Mouse (Mus musculus) liver, adult 2 months (tissue): ENCODE measurements around the gene Tldc2. TPM values are rescaled to one million over a fixed set of nuclear protein-coding genes. Genes with fewer than 3 reads are reported as not detected.

Source experiments
- DNase-seq: peaks from one replicate; pipeline ENCODE4 v3.0.0-alpha.2; 2011; ENCODE audit warnings: low read depth, low spot score; ENCODE audit errors: extremely low read depth
- H3K27ac ChIP-seq: fragments of 200-500 bp; replicated peaks from 2 replicates; pipeline ENCODE4 v1.5.1; 2012; ENCODE audit warnings: low read depth, mild to moderate bottlenecking, control low read depth, inconsistent platforms, low read length; ENCODE audit not compliant: insufficient read depth
- H3K27me3 ChIP-seq: fragments of 200-500 bp; 2 replicates; pipeline ENCODE4 v1.6.1; 2012; ENCODE audit warnings: mild to moderate bottlenecking, moderate library complexity, low read length, inconsistent platforms; ENCODE audit not compliant: control insufficient read depth, insufficient read depth
- H3K36me3 ChIP-seq: fragments of 200-500 bp; 2 replicates; pipeline ENCODE4 v1.6.1; 2012; ENCODE audit warnings: low read length, inconsistent platforms; ENCODE audit not compliant: control insufficient read depth, insufficient read depth
- H3K4me1 ChIP-seq: fragments of 200-500 bp; 2 replicates; pipeline ENCODE4 v1.6.1; 2011; ENCODE audit warnings: low read length; ENCODE audit not compliant: control insufficient read depth, insufficient read depth
- H3K4me3 ChIP-seq: fragments of 200-500 bp; 2 replicates; pipeline ENCODE4 v1.5.1; 2011; ENCODE audit warnings: low read depth, mild to moderate bottlenecking, control low read depth, low read length, moderate library complexity; ENCODE audit not compliant: insufficient read depth
- H3K79me2 ChIP-seq: fragments of 200-500 bp; 2 replicates; pipeline ENCODE4 v1.6.1; 2012; ENCODE audit warnings: inconsistent platforms, mild to moderate bottlenecking, low read length, moderate library complexity; ENCODE audit not compliant: control insufficient read depth, insufficient read depth
- H3K9ac ChIP-seq: fragments of 200-500 bp; 2 replicates; pipeline ENCODE4 v1.6.1; 2012; ENCODE audit warnings: low read depth, mild to moderate bottlenecking, control low read depth, inconsistent platforms, low read length
- CTCF ChIP-seq: fragments of 200-500 bp; IDR thresholded peaks from 2 replicates; pipeline ENCODE4 v1.5.1; 2011; ENCODE audit warnings: low read depth, low read length, control low read depth
- POLR2A ChIP-seq: fragments of 200-500 bp; IDR thresholded peaks from 2 replicates; pipeline ENCODE4 v1.6.1; 2011; ENCODE audit warnings: low read length, control low read depth; ENCODE audit not compliant: insufficient read depth; ENCODE audit errors: extremely low read depth
- WGBS: fragments of 180-500 bp; shearing (Covaris S2); methylation state at CpG from one replicate; pipeline ENCODE4 v1.1.7; 2018; 5-methylcytosine and 5-hydroxymethylcytosine counted together
- polyA plus RNA-seq: library from polyadenylated mRNA; depleted of rRNA; stranded (reverse); fragments of >200 nt; gene quantifications from 2 replicates; pipeline ENCODE4 v1.2.3, GENCODE M21; 2012
- total RNA-seq: library from RNA; depleted of rRNA; stranded (reverse); fragments of >200 nt; gene quantifications from 2 replicates; pipeline ENCODE4 v1.2.3, GENCODE M21; 2014

Gene Tldc2
- total and polyA plus RNA-seq, 2 experiments, result not detected

DNA sequence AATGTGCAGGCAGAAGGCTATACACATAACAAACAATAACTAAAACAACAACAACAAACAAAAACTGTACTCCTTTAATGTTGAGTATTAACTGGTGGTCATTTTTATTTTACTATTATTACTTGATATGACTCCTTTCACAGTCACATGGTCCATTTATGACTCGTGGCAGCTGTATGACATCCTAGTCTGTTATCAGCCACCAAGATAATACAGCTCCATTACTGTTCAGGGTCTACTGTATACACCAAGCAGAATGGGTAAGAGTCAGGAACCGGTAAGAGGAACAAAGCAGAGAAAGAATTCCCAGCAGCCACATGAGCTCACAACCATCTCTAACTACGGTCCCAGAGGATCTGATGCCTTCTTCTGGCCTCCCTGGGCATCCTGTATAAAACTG is 38.4 kb downstream of the Tldc2 start:
- WGBS, result 84% methylated on average over 3 of the region's 3 CpGs
- no peaks in the 10 kb centered on the region for H3K79me2 ChIP-seq
- no peak for TF ChIP-seq CTCF
- no peak for TF ChIP-seq POLR2A
- H3K4me3 ChIP-seq, result no peak overlapping the region
- H3K36me3 ChIP-seq, result peaks cover 24% of the 10 kb centered on the region
- no peaks in the 10 kb centered on the region for H3K27me3 ChIP-seq
- no peak overlapping the region for H3K27ac ChIP-seq
- no peaks in the 10 kb centered on the region for H3K4me1 ChIP-seq
- DNase-seq, result no peak
- no peak overlapping the region for H3K9ac ChIP-seq

DNA sequence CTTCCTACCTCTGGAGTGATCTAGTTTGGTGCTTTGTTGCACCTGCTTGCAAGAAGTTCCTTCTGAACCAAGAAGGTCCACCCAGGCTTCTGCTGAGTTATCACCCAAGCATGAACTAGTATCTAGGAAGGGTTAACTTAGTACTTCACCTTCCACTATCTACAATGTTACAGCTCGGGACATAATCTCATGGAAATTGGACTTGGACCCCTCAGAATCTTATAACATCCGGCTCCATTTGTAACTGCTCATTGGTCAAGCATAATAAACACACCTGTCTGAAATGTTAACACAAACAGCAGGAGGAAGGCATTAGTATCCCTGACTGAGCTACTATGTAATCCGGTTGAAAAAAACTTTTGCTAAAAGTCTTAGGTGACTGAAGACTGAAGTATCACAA is 40.5 kb downstream of the Tldc2 start:
- 79% methylated on average over 3 of the region's 3 CpGs for WGBS
- H3K27ac ChIP-seq, result no peak overlapping the region

DNA sequence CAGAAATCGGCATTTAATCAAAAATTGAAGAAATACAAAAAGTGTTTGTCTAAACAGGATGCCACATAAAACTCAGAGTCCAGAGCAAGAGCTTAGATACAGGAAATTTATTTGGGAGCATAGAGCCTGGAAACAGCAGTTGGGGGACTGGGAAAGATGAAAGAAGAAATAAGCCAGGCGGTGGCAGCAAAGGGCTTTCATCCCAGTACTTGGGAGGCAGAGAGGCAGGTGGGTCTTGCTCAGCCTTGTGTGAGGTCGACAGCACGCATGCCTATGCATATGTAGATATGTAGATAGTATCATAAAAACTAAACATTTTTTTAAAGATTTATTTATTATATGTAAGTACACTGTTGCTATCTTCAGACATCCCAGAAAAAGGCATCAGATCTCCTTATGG is 41.2 kb downstream of the Tldc2 start:
- TF ChIP-seq POLR2A, result no peak
- peak; percentile 38; the same call in 1 of the 2 replicates for TF ChIP-seq CTCF
- WGBS, result 75% methylated on average over 4 of the region's 4 CpGs
- DNase-seq, result no peak

More for the DNA sequence above, 40.5 kb downstream of the Tldc2 start:
- peaks cover 3% of the 10 kb centered on the region; the same call in 1 of the 2 replicates for H3K4me1 ChIP-seq
- TF ChIP-seq POLR2A, result no peak
- TF ChIP-seq CTCF, result no peak
- H3K9ac ChIP-seq, result no peak overlapping the region
- 0 out of 2 replicates have a peak, but pooled peaks cover 3% of the 10 kb centered on the region for H3K79me2 ChIP-seq
- no peak overlapping the region for H3K4me3 ChIP-seq
- no peak for DNase-seq
- H3K27me3 ChIP-seq, result no peaks in the 10 kb centered on the region
- H3K36me3 ChIP-seq, result peaks cover 18% of the 10 kb centered on the region

DNA sequence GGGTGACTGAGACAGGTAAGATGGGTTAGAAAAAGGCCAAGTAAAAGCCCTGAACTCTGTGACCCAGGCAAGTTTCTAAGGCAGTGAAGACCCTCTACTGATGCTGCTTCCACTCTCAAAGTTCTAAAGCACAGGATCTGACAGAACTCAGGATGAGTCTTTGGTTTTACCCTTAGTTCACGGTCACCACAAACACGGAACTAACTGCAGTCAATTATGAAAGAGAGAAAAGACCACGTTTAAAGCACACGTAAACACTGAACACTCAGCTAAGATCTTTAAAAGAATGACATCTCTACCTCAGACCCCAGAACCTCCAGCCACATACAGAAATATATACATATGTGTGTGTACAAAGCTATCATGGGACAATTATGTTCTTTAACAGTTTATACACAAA is 42.2 kb downstream of the Tldc2 start:
- Histone ChIP-seq H3K36me3 (peaks cover 9% of the 10 kb centered on the region), H3K79me2 (peaks cover 6% of the 10 kb centered on the region; the same call in 1 of the 2 replicates), H3K4me3 (no peak overlapping the region), H3K27me3 (no peaks in the 10 kb centered on the region), H3K4me1 (peaks cover 3% of the 10 kb centered on the region; the same call in 1 of the 2 replicates), H3K27ac (no peak overlapping the region), H3K9ac (no peak overlapping the region)
- no peak for TF ChIP-seq CTCF
- no peak for TF ChIP-seq POLR2A
- 83% methylated on average over 4 of the region's 4 CpGs for WGBS
- DNase-seq, result no peak

More for the DNA sequence above, 41.2 kb downstream of the Tldc2 start:
- peaks cover 14% of the 10 kb centered on the region for H3K36me3 ChIP-seq
- H3K27ac ChIP-seq, result no peak overlapping the region
- no peaks in the 10 kb centered on the region for H3K27me3 ChIP-seq
- no peak overlapping the region for H3K9ac ChIP-seq
- peaks cover 4% of the 10 kb centered on the region; the same call in 1 of the 2 replicates for H3K79me2 ChIP-seq
- no peak overlapping the region for H3K4me3 ChIP-seq
- peaks cover 3% of the 10 kb centered on the region; the same call in 1 of the 2 replicates for H3K4me1 ChIP-seq

DNA sequence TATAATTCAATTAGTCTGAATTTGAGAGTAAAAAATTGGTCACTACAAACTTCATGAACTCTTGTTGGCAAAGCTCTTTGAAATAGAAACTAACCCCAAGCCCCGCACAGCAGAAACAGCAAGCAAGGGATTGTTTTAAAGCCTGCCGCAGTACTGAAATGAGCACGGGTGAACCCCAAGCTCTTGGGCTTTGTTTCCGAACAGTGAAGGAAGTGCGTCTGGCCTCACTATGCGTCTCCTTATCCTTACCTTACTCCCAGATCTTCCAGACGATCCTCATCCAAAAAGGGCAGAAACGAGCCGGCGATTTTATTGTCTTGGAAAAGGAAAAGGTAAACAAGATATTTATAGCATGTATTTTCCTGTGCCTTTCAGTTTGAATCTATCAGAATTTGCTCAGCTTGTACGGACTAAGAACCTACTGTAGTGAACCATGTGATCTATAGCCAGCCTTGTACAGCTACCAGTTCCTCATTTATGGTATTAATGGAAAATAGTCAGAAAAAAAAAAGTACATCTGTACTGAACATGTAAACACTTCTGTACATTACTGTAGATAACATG is 42.8 kb downstream of the Tldc2 start:
- TF ChIP-seq CTCF (no peak), POLR2A (no peak)
- Histone ChIP-seq H3K27me3 (no peaks in the 10 kb centered on the region), H3K27ac (no peak overlapping the region), H3K4me3 (no peak overlapping the region), H3K79me2 (peaks cover 6% of the 10 kb centered on the region; the same call in 1 of the 2 replicates), H3K9ac (no peak overlapping the region), H3K36me3 (peaks cover 9% of the 10 kb centered on the region), H3K4me1 (peaks cover 3% of the 10 kb centered on the region; the same call in 1 of the 2 replicates)
- 78% methylated on average over 11 of the region's 11 CpGs for WGBS
- DNase-seq, result no peak
